Mouse (Mus musculus): ENCODE data around the gene Med13l. TPM values are rescaled to one million over a fixed set of nuclear protein-coding genes. Genes with fewer than 3 reads are reported as not detected.

The Med13l gene
- total and polyA plus RNA-seq, 2 experiments, result 4.2 to 5.0 TPM

GRCm38 (mm10) chr5:118716295-118717271 is 156.1 kb downstream of the Med13l start:
- 83% methylated on average over 14 of the region's 14 CpGs for WGBS
- TF ChIP-seq POLR2A (IDR thresholded peaks at IDR 0.05; ENCODE audit: extremely low read depth, insufficient read depth, low read length), result no peak
- TF ChIP-seq CTCF (IDR thresholded peaks at IDR 0.05; ENCODE audit: low read depth, low read length), result no peak
- Histone ChIP-seq H3K9ac (ENCODE audit: low read depth, low read length) (no peak overlapping the region), H3K27me3 (ENCODE audit: control insufficient read depth, insufficient read depth, low read length) (no peaks in the 10 kb centered on the region), H3K27ac (replicated peaks; ENCODE audit: insufficient read depth, low read depth, low read length) (no peak overlapping the region), H3K4me1 (ENCODE audit: control insufficient read depth, insufficient read depth, low read length) (no peaks in the 10 kb centered on the region), H3K36me3 (ENCODE audit: control insufficient read depth, insufficient read depth, low read length) (no peaks in the 10 kb centered on the region), H3K79me2 (ENCODE audit: control insufficient read depth, insufficient read depth, low read length) (peaks cover 16% of the 10 kb centered on the region; the same call in 1 of the 2 replicates), H3K4me3 (ENCODE audit: insufficient read depth, low read depth, low read length) (no peak overlapping the region)
- DNase-seq (ENCODE audit: extremely low read depth, low read depth, low spot score), result no peak

GRCm38 (mm10) chr5:118717456-118717855 is 157.0 kb downstream of the Med13l start:
- Histone ChIP-seq H3K27ac (replicated peaks; ENCODE audit: insufficient read depth, low read depth, low read length) (no peak overlapping the region), H3K27me3 (ENCODE audit: control insufficient read depth, insufficient read depth, low read length) (no peaks in the 10 kb centered on the region), H3K4me1 (ENCODE audit: control insufficient read depth, insufficient read depth, low read length) (no peaks in the 10 kb centered on the region), H3K9ac (ENCODE audit: low read depth, low read length) (no peak overlapping the region), H3K36me3 (ENCODE audit: control insufficient read depth, insufficient read depth, low read length) (no peaks in the 10 kb centered on the region; the same call in 1 of the 2 replicates), H3K79me2 (ENCODE audit: control insufficient read depth, insufficient read depth, low read length) (peaks cover 16% of the 10 kb centered on the region; the same call in 1 of the 2 replicates), H3K4me3 (ENCODE audit: insufficient read depth, low read depth, low read length) (no peak overlapping the region)
- DNase-seq (ENCODE audit: extremely low read depth, low read depth, low spot score), result no peak
- WGBS, result 86% methylated on average over 10 of the region's 10 CpGs
- TF ChIP-seq CTCF (IDR thresholded peaks at IDR 0.05; ENCODE audit: low read depth, low read length) (no peak), POLR2A (IDR thresholded peaks at IDR 0.05; ENCODE audit: extremely low read depth, insufficient read depth, low read length) (no peak)

GRCm38 (mm10) chr5:118718070-118718469 is 157.6 kb downstream of the Med13l start:
- H3K36me3 ChIP-seq (ENCODE audit: control insufficient read depth, insufficient read depth, low read length), result no peaks in the 10 kb centered on the region; the same call in 1 of the 2 replicates
- WGBS, result 96% methylated on average over 6 of the region's 6 CpGs
- no peak for TF ChIP-seq CTCF (IDR thresholded peaks at IDR 0.05; ENCODE audit: low read depth, low read length)
- TF ChIP-seq POLR2A (IDR thresholded peaks at IDR 0.05; ENCODE audit: extremely low read depth, insufficient read depth, low read length), result no peak
- DNase-seq (ENCODE audit: extremely low read depth, low read depth, low spot score), result no peak
- H3K4me3 ChIP-seq (ENCODE audit: insufficient read depth, low read depth, low read length), result no peak overlapping the region
- H3K9ac ChIP-seq (ENCODE audit: low read depth, low read length), result no peak overlapping the region
- no peak overlapping the region for H3K27ac ChIP-seq (replicated peaks; ENCODE audit: insufficient read depth, low read depth, low read length)
- no peaks in the 10 kb centered on the region for H3K27me3 ChIP-seq (ENCODE audit: control insufficient read depth, insufficient read depth, low read length)
- peaks cover 14% of the 10 kb centered on the region; the same call in 1 of the 2 replicates for H3K79me2 ChIP-seq (ENCODE audit: control insufficient read depth, insufficient read depth, low read length)
- no peaks in the 10 kb centered on the region for H3K4me1 ChIP-seq (ENCODE audit: control insufficient read depth, insufficient read depth, low read length)

- no peaks in the 10 kb centered on the region for H3K27me3 ChIP-seq (ENCODE audit: control insufficient read depth, insufficient read depth, low read length)
- no peak for DNase-seq (ENCODE audit: extremely low read depth, low read depth, low spot score)
- no peak overlapping the region for H3K9ac ChIP-seq (ENCODE audit: low read depth, low read length)
- H3K36me3 ChIP-seq (ENCODE audit: control insufficient read depth, insufficient read depth, low read length), result peaks cover 3% of the 10 kb centered on the region; the same call in 1 of the 2 replicates
- TF ChIP-seq POLR2A (IDR thresholded peaks at IDR 0.05; ENCODE audit: extremely low read depth, insufficient read depth, low read length) (no peak), CTCF (IDR thresholded peaks at IDR 0.05; ENCODE audit: low read depth, low read length) (no peak)
- no peak overlapping the region for H3K4me3 ChIP-seq (ENCODE audit: insufficient read depth, low read depth, low read length)
- no peaks in the 10 kb centered on the region for H3K4me1 ChIP-seq (ENCODE audit: control insufficient read depth, insufficient read depth, low read length)
- 91% methylated on average over 12 of the region's 12 CpGs for WGBS
- no peak overlapping the region for H3K27ac ChIP-seq (replicated peaks; ENCODE audit: insufficient read depth, low read depth, low read length)
- peaks cover 5% of the 10 kb centered on the region; the same call in 1 of the 2 replicates for H3K79me2 ChIP-seq (ENCODE audit: control insufficient read depth, insufficient read depth, low read length)
These were observed 160.9 kb downstream of the Med13l start for GRCm38 (mm10) chr5:118721416-118721815.

GRCm38 (mm10) chr5:118721848-118722247 is 161.4 kb downstream of the Med13l start:
- DNase-seq (ENCODE audit: extremely low read depth, low read depth, low spot score), result no peak

More at GRCm38 (mm10) chr5:118721848-118722247, 161.4 kb downstream of the Med13l start:
- Histone ChIP-seq H3K27me3 (ENCODE audit: control insufficient read depth, insufficient read depth, low read length) (no peaks in the 10 kb centered on the region), H3K79me2 (ENCODE audit: control insufficient read depth, insufficient read depth, low read length) (peaks cover 5% of the 10 kb centered on the region; the same call in 1 of the 2 replicates), H3K4me1 (ENCODE audit: control insufficient read depth, insufficient read depth, low read length) (no peaks in the 10 kb centered on the region), H3K4me3 (ENCODE audit: insufficient read depth, low read depth, low read length) (no peak overlapping the region), H3K27ac (replicated peaks; ENCODE audit: insufficient read depth, low read depth, low read length) (no peak overlapping the region), H3K9ac (ENCODE audit: low read depth, low read length) (no peak overlapping the region), H3K36me3 (ENCODE audit: control insufficient read depth, insufficient read depth, low read length) (peaks cover 5% of the 10 kb centered on the region; the same call in 1 of the 2 replicates)
- TF ChIP-seq CTCF (IDR thresholded peaks at IDR 0.05; ENCODE audit: low read depth, low read length), result no peak
- no peak for TF ChIP-seq POLR2A (IDR thresholded peaks at IDR 0.05; ENCODE audit: extremely low read depth, insufficient read depth, low read length)
- WGBS, result 81% methylated on average over 5 of the region's 5 CpGs

Measured in liver, adult 2 months (tissue).